Mouse (Mus musculus): Measurements from ENCODE around the gene Kcnn1.

- TF ChIP-seq POLR2A (IDR thresholded peaks at IDR 0.05; ENCODE audit: borderline replicate concordance, low read depth, low read length) (no peak), CTCF (IDR thresholded peaks at IDR 0.05; ENCODE audit: low read depth, low read length) (no peak)
Observed at GRCm38 (mm10) chr8:70827796-70828195, 35.3 kb downstream of the Kcnn1 start.
